Mouse (Mus musculus): ENCODE results near the gene Hoxa9. TPM values are rescaled to one million over a fixed set of nuclear protein-coding genes. Genes with fewer than 3 reads are reported as not detected.

Gene Hoxa9
- total RNA-seq, 2 experiments from 2014 or later, result 7.5 to 8.8 TPM

- TF ChIP-seq CTCF (IDR thresholded peaks at IDR 0.05), result no peak
- Histone ChIP-seq H3K4me3 (no peak overlapping the region; the same call in 1 of the 2 replicates), H3K27ac (peak overlapping the region; percentile 97)
- intact Hi-C loops (cut with DNase I), result no loop called here
- DNase-seq, result no peak
Measured at GRCm38 (mm10) chr6:52214271-52214670, 16.6 kb downstream of the Hoxa9 start.

- Histone ChIP-seq H3K4me3 (peak within 1 kb of the TSS; percentile 79), H3K27ac (peak within 1 kb of the TSS; percentile 97)
- no peak for TF ChIP-seq CTCF (IDR thresholded peaks at IDR 0.05)
- intact Hi-C loops (cut with DNase I), result no loop called here
- DNase-seq, result peak; percentile 86
Measured at GRCm38 (mm10) chr6:52213119-52213986, 17.5 kb downstream of the Hoxa9 start, which contains the start of the genes Hoxa3 and Gm28308. Hoxa3 (minus strand) TSS chr6:52213336. Gm28308 (minus strand) TSS chr6:52213339.

GRCm38 (mm10) chr6:52212556-52213118, 18.3 kb downstream of the Hoxa9 start:
- DNase-seq, result peak; percentile 61
- TF ChIP-seq CTCF (IDR thresholded peaks at IDR 0.05), result no peak
- intact Hi-C loops (cut with DNase I), result no loop called here
- Histone ChIP-seq H3K4me3 (peak overlapping the region; percentile 79), H3K27ac (peak overlapping the region; percentile 97)

GRCm38 (mm10) chr6:52211961-52212360, 18.9 kb downstream of the Hoxa9 start:
- intact Hi-C loops (cut with DNase I), result loop anchor here (2.0 kb wide), 1 partner anchor 13 kb away; no protein-coding TSS in a partner anchor
- peak; percentile 45 for DNase-seq
- Histone ChIP-seq H3K4me3 (peak overlapping the region; percentile 79), H3K27ac (peak overlapping the region; percentile 97)
- no peak for TF ChIP-seq CTCF (IDR thresholded peaks at IDR 0.05)

GRCm38 (mm10) chr6:52211170-52211935, 19.5 kb downstream of the Hoxa9 start:
- DNase-seq, result peak; percentile 92
- intact Hi-C loops (cut with DNase I), result loop anchor here (2.0 kb wide), 1 partner anchor 13 kb away; no protein-coding TSS in a partner anchor
- Histone ChIP-seq H3K27ac (peak overlapping the region; percentile 97), H3K4me3 (peak overlapping the region; percentile 79)
- TF ChIP-seq CTCF (IDR thresholded peaks at IDR 0.05), result peak; percentile 96

GRCm38 (mm10) chr6:52209685-52210046, 21.2 kb downstream of the Hoxa9 start:
- DNase-seq, result no peak
- TF ChIP-seq CTCF (IDR thresholded peaks at IDR 0.05), result no peak
- intact Hi-C loops (cut with DNase I), result loop anchor here (2.0 kb wide), 1 partner anchor 15 kb away; no protein-coding TSS in a partner anchor
- H3K27ac ChIP-seq, result peak overlapping the region; percentile 82
- peak overlapping the region; percentile 77 for H3K4me3 ChIP-seq

GRCm38 (mm10) chr6:52208868-52209684, 21.8 kb downstream of the Hoxa9 start:
- intact Hi-C loops (cut with DNase I), result no loop called here

GRCm38 (mm10) chr6:52208072-52208867, 22.6 kb downstream of the Hoxa9 start, which contains the start of gene Hoxa6:
Hoxa6 (minus strand) TSS chr6:52208722.
- TF ChIP-seq CTCF (IDR thresholded peaks at IDR 0.05), result no peak
- peak within 1 kb of the TSS; percentile 77 for H3K4me3 ChIP-seq
- intact Hi-C loops (cut with DNase I), result no loop called here
- peak within 1 kb of the TSS; percentile 82 for H3K27ac ChIP-seq
- DNase-seq, result peak; percentile 79

More at GRCm38 (mm10) chr6:52208868-52209684, 21.8 kb downstream of the Hoxa9 start:
- peak overlapping the region; percentile 82 for H3K27ac ChIP-seq
- no peak for TF ChIP-seq CTCF (IDR thresholded peaks at IDR 0.05)
- H3K4me3 ChIP-seq, result peak overlapping the region; percentile 77
- no peak for DNase-seq

- intact Hi-C loops (cut with DNase I), result no loop called here
- TF ChIP-seq CTCF (IDR thresholded peaks at IDR 0.05), result no peak
- no peak for DNase-seq
- Histone ChIP-seq H3K27ac (no peak overlapping the region; the same call in 1 of the 2 replicates), H3K4me3 (no peak overlapping the region)
Measured at GRCm38 (mm10) chr6:52207684-52207976, 23.3 kb downstream of the Hoxa9 start.

GRCm38 (mm10) chr6:52206882-52207683, 23.8 kb downstream of the Hoxa9 start:
- no peak for TF ChIP-seq CTCF (IDR thresholded peaks at IDR 0.05)
- Histone ChIP-seq H3K27ac (no peak overlapping the region; the same call in 1 of the 2 replicates), H3K4me3 (no peak overlapping the region)
- DNase-seq, result no peak
- intact Hi-C loops (cut with DNase I), result no loop called here
